Mouse (Mus musculus) midbrain, embryonic 12.5 days (tissue): Measurements from ENCODE around the gene Acacb. TPM values are rescaled to one million over a fixed set of nuclear protein-coding genes. Genes with fewer than 3 reads are reported as not detected.

Experiments used
- ATAC-seq: fragments of 200-750 bp; cut with Nextera tagmentation; 2 replicates; pipeline ENCODE4 v1.8.0; 2017; ENCODE audit warnings: low read depth, moderate TSS enrichment, moderate library complexity; ENCODE audit not compliant: low FRiP score
- H3K27ac ChIP-seq: fragments of 300-500 bp; sonication (generic); replicated peaks from 2 replicates; pipeline ENCODE4 v1.5.1; 2016; ENCODE audit warnings: mild to moderate bottlenecking
- H3K27me3 ChIP-seq: fragments of 300-500 bp; sonication (generic); 2 replicates; pipeline ENCODE4 v1.6.1; 2016; ENCODE audit warnings: mild to moderate bottlenecking
- H3K36me3 ChIP-seq: fragments of 300-500 bp; sonication (generic); 2 replicates; pipeline ENCODE4 v1.6.1; 2016
- H3K4me1 ChIP-seq: fragments of 300-500 bp; sonication (generic); 2 replicates; pipeline ENCODE4 v1.6.1; 2016
- H3K4me2 ChIP-seq: fragments of 300-500 bp; sonication (generic); replicated peaks from 2 replicates; pipeline ENCODE4 v1.6.1; 2016; ENCODE audit warnings: mild to moderate bottlenecking, moderate library complexity
- H3K4me3 ChIP-seq: fragments of 300-500 bp; sonication (generic); 2 replicates; pipeline ENCODE4 v1.5.1; 2016; ENCODE audit warnings: mild to moderate bottlenecking
- H3K9ac ChIP-seq: fragments of 300-500 bp; sonication (generic); replicated peaks from 2 replicates; pipeline ENCODE4 v1.6.1; 2016; ENCODE audit warnings: mild to moderate bottlenecking, moderate library complexity
- H3K9me3 ChIP-seq: fragments of 300-500 bp; sonication (generic); 2 replicates; pipeline ENCODE4 v1.6.1; 2016; ENCODE audit warnings: mild to moderate bottlenecking
- WGBS: fragments of 180-500 bp; shearing (Covaris S2); methylation state at CpG from one replicate; pipeline ENCODE4 v1.1.7; 2016; 5-methylcytosine and 5-hydroxymethylcytosine counted together
- polyA plus RNA-seq: library from polyadenylated mRNA; unstranded; fragments of >200 nt; fragmentation: Nextera tagmentation; extraction: Ambion mirVana; gene quantifications from 2 replicates; pipeline ENCODE4 v1.2.1, GENCODE M21; 2016

Gene Acacb
- polyA plus RNA-seq, 1 experiment from 2014 or later = 3.1 TPM

DNA sequence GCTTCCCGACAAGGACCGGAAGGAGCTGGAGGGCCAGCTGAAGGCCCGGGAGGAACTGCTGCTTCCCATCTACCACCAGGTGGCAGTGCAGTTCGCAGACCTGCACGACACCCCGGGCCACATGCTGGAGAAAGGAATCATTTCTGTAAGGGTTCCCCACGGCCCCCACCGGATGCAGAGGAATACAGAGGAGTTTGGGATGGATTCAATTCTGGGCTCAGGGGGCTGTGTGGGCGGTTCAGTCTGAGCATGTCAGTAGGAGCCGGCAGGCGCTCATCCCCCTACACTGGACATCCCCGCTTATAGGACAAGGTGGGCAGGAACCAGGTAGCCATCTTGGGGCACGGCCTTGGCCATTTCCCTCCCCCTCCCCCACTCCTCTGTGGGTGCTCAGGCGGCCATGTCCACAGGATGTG, 101.8 kb downstream of the Acacb start:
- peak; percentile 52; the same call in 1 of the 2 replicates for ATAC-seq
- Histone ChIP-seq H3K9me3 (no peaks in the 10 kb centered on the region), H3K4me3 (no peak overlapping the region), H3K4me1 (peaks cover 10% of the 10 kb centered on the region; the same call in 1 of the 2 replicates), H3K36me3 (no peaks in the 10 kb centered on the region), H3K27ac (no peak overlapping the region), H3K27me3 (peaks cover 75% of the 10 kb centered on the region), H3K9ac (no peak overlapping the region), H3K4me2 (peak overlapping the region; percentile 39)
- WGBS = 15% methylated on average over 14 of the region's 14 CpGs

DNA sequence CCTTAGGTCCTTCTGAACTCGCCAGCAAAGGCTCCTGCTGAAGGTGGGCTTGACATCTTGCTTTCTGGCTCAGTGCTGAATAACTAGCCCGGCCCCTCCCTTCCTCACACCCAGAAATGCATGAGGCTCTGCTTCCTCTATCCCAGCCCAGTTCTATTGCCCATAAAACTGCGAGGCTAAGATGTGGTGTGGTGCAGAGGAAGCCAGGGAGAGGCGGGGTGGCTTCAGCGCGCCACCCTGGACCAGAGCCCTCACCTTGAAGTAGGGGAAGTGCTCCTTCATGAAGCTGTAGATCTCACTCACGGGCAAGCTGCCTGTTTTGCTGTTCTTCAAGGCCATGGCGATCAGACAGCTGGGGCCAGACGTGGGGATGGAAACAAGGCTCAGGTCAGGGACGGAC, 113.2 kb downstream of the Acacb start:
- Histone ChIP-seq H3K9me3 (no peaks in the 10 kb centered on the region), H3K27me3 (peaks cover 26% of the 10 kb centered on the region), H3K4me3 (no peak overlapping the region), H3K27ac (no peak overlapping the region), H3K4me1 (peaks cover 8% of the 10 kb centered on the region; the same call in 1 of the 2 replicates), H3K36me3 (peaks cover 23% of the 10 kb centered on the region), H3K4me2 (no peak overlapping the region), H3K9ac (no peak overlapping the region)
- ATAC-seq = no peak
- WGBS = 84% methylated on average over 10 of the region's 10 CpGs

GRCm38 (mm10) chr5:114261494-114261893, 115.2 kb downstream of the Acacb start:
- Histone ChIP-seq H3K4me2 (no peak overlapping the region), H3K9ac (no peak overlapping the region), H3K27ac (no peak overlapping the region), H3K9me3 (no peaks in the 10 kb centered on the region), H3K4me3 (no peak overlapping the region), H3K4me1 (peaks cover 16% of the 10 kb centered on the region; the same call in 1 of the 2 replicates), H3K27me3 (peaks cover 28% of the 10 kb centered on the region), H3K36me3 (peaks cover 16% of the 10 kb centered on the region)
- ATAC-seq = no peak

GRCm38 (mm10) chr5:114264030-114264459, 117.7 kb downstream of the Acacb start:
- no peak overlapping the region for H3K4me2 ChIP-seq
- peaks cover 48% of the 10 kb centered on the region for H3K27me3 ChIP-seq
- H3K9ac ChIP-seq = no peak overlapping the region
- H3K4me3 ChIP-seq = no peak overlapping the region
- H3K9me3 ChIP-seq = no peaks in the 10 kb centered on the region
- H3K36me3 ChIP-seq = peaks cover 9% of the 10 kb centered on the region; the same call in 1 of the 2 replicates
- peaks cover 25% of the 10 kb centered on the region for H3K4me1 ChIP-seq
- WGBS = 61% methylated on average over 8 of the region's 8 CpGs
- H3K27ac ChIP-seq = no peak overlapping the region
- ATAC-seq = peak; percentile 83; the same call in 1 of the 2 replicates

GRCm38 (mm10) chr5:114264791-114265190, 118.5 kb downstream of the Acacb start:
- Histone ChIP-seq H3K4me3 (no peak overlapping the region), H3K36me3 (peaks cover 9% of the 10 kb centered on the region; the same call in 1 of the 2 replicates), H3K4me1 (peaks cover 32% of the 10 kb centered on the region), H3K27me3 (peaks cover 56% of the 10 kb centered on the region), H3K27ac (no peak overlapping the region), H3K9me3 (no peaks in the 10 kb centered on the region), H3K4me2 (no peak overlapping the region), H3K9ac (no peak overlapping the region)
- ATAC-seq = no peak
- 89% methylated on average over 8 of the region's 8 CpGs for WGBS

- no peak overlapping the region for H3K9ac ChIP-seq
- H3K4me2 ChIP-seq = no peak overlapping the region
- WGBS = 29% methylated on average over 7 of the region's 7 CpGs
- H3K27me3 ChIP-seq = peaks cover 94% of the 10 kb centered on the region
- H3K27ac ChIP-seq = no peak overlapping the region
- ATAC-seq = no peak
- no peak overlapping the region for H3K4me3 ChIP-seq
- H3K4me1 ChIP-seq = peaks cover 50% of the 10 kb centered on the region
- no peaks in the 10 kb centered on the region for H3K36me3 ChIP-seq
- H3K9me3 ChIP-seq = no peaks in the 10 kb centered on the region
These were observed 122.3 kb downstream of the Acacb start for GRCm38 (mm10) chr5:114268646-114269045.

GRCm38 (mm10) chr5:114269499-114269898, 123.2 kb downstream of the Acacb start:
- Histone ChIP-seq H3K27ac (no peak overlapping the region), H3K4me1 (peaks cover 51% of the 10 kb centered on the region), H3K4me2 (no peak overlapping the region), H3K9ac (no peak overlapping the region), H3K27me3 (peaks cover 98% of the 10 kb centered on the region), H3K9me3 (no peaks in the 10 kb centered on the region), H3K36me3 (no peaks in the 10 kb centered on the region), H3K4me3 (no peak overlapping the region)
- 71% methylated on average over 7 of the region's 7 CpGs for WGBS
- ATAC-seq = no peak

- H3K4me2 ChIP-seq = peak overlapping the region; percentile 17; the same call in 1 of the 2 replicates
- no peak for ATAC-seq
- peaks cover 51% of the 10 kb centered on the region for H3K4me1 ChIP-seq
- 0 out of 2 replicates have a peak overlapping the region, but pooled peaks have one; percentile 6 for H3K27ac ChIP-seq
- H3K9ac ChIP-seq = no peak overlapping the region
- H3K4me3 ChIP-seq = no peak overlapping the region
- peaks cover 99% of the 10 kb centered on the region for H3K27me3 ChIP-seq
- WGBS = 16% methylated on average over 12 of the region's 12 CpGs
- no peaks in the 10 kb centered on the region for H3K9me3 ChIP-seq
- no peaks in the 10 kb centered on the region for H3K36me3 ChIP-seq
These were observed 123.6 kb downstream of the Acacb start for GRCm38 (mm10) chr5:114269984-114270383.

DNA sequence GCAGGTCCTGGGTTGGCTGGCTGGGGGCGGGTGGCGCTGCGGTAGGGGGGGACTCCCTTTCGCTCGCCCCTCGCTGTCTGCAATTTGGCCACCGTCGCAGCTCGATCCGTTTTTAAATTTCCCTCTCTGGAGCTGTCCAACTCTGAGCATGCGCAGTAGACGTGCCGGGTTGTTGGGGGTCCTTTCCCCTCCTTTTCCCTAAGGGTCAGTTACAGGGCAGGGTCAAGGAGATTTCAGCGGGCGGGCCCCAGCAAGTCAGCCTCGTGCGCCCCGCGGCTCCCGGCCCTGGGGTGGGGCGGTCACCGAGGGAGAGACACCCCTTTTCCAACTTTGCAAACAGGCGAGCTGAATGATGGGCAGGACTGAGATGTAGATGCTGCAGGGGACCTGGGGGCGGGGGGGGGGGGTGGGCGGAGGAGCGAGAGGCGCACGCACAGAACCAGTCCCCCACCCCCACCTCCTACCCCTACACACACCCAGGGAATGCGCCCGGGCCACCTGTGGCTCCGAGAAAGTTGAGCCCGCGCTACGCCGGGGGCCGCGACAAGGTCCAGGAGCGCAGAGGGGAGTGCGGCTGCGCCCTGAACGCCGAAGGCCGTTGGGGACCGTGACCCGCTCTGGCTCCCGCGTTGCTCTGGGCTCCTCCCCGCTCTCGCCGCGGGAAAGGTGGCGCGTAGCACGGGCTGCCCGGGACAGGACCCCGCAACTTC, 127.5 kb downstream of the Acacb start, which contains the start of gene Foxn4:
Gene Foxn4, minus strand, starts transcription at position 115 of the 710 bp plus-strand sequence.
- WGBS = under 1% methylated on average over 50 of the region's 56 CpGs
- Histone ChIP-seq H3K4me3 (peak within 1 kb of the TSS; percentile 44), H3K9me3 (no peaks in the 10 kb centered on the region), H3K9ac (peak within 1 kb of the TSS; percentile 47), H3K36me3 (no peaks in the 10 kb centered on the region), H3K27me3 (peaks cover 100% of the 10 kb centered on the region), H3K27ac (no peak within 1 kb of the TSS), H3K4me1 (peaks cover 61% of the 10 kb centered on the region), H3K4me2 (peak within 1 kb of the TSS; percentile 77)
- peak; percentile 41 for ATAC-seq

DNA sequence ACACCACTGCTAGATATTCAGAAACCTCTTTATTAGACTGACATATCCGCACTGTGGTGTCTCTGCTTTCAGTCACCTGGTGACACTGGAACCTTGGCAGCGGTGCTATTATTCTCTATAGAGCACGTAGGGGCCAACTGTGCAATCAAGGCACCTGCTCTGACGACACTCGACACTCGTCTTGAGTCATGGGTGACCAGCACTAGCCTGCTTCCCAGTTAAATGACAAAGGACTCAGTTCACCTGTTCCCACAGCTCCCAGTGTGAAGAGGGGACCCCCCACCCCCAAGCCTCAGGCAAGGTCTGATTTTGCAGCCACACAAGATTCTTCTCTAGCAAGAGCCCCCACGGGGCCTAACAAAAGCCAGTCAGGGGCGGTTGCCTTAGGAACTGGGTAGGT, 129.0 kb downstream of the Acacb start:
- no peak for ATAC-seq
- Histone ChIP-seq H3K36me3 (no peaks in the 10 kb centered on the region), H3K9me3 (no peaks in the 10 kb centered on the region), H3K9ac (no peak overlapping the region), H3K27me3 (peaks cover 85% of the 10 kb centered on the region), H3K4me3 (no peak overlapping the region), H3K4me1 (peaks cover 58% of the 10 kb centered on the region), H3K4me2 (0 out of 2 replicates have a peak overlapping the region, but pooled peaks have one; percentile 7), H3K27ac (no peak overlapping the region)
- 8% methylated on average over 8 of the region's 8 CpGs for WGBS

- no peak overlapping the region for H3K9ac ChIP-seq
- H3K4me2 ChIP-seq = no peak overlapping the region
- WGBS = 15% methylated on average over 16 of the region's 16 CpGs
- ATAC-seq = no peak
- H3K27ac ChIP-seq = no peak overlapping the region
- H3K36me3 ChIP-seq = no peaks in the 10 kb centered on the region
- peaks cover 85% of the 10 kb centered on the region for H3K27me3 ChIP-seq
- H3K4me3 ChIP-seq = no peak overlapping the region
- H3K4me1 ChIP-seq = peaks cover 57% of the 10 kb centered on the region
- H3K9me3 ChIP-seq = no peaks in the 10 kb centered on the region
These were observed 129.7 kb downstream of the Acacb start for GRCm38 (mm10) chr5:114275991-114276390.

GRCm38 (mm10) chr5:114279382-114280143, 133.2 kb downstream of the Acacb start:
- peak overlapping the region; percentile 49; the same call in 1 of the 2 replicates for H3K27ac ChIP-seq
- peaks cover 36% of the 10 kb centered on the region for H3K4me1 ChIP-seq
- no peaks in the 10 kb centered on the region for H3K36me3 ChIP-seq
- peak; percentile 66; the same call in 1 of the 2 replicates for ATAC-seq
- peak overlapping the region; percentile 26 for H3K4me2 ChIP-seq
- no peaks in the 10 kb centered on the region for H3K9me3 ChIP-seq
- H3K9ac ChIP-seq = no peak overlapping the region
- WGBS = 23% methylated on average over 12 of the region's 12 CpGs
- no peak overlapping the region for H3K4me3 ChIP-seq
- H3K27me3 ChIP-seq = peaks cover 81% of the 10 kb centered on the region
